Mouse (Mus musculus) spleen, adult 2 months (tissue): Measurements from ENCODE around the gene Lpcat3.

Experiments
- CTCF ChIP-seq: fragments of 200-500 bp; IDR thresholded peaks from 2 replicates; pipeline ENCODE4 v1.5.1; 2011; ENCODE audit warnings: mild to moderate bottlenecking, inconsistent platforms; ENCODE audit not compliant: insufficient read depth, insufficient read length, insufficient replicate concordance; ENCODE audit errors: extremely low read depth
- POLR2A ChIP-seq: fragments of 200-500 bp; IDR thresholded peaks from 2 replicates; pipeline ENCODE4 v1.6.1; 2011; ENCODE audit warnings: low read depth, low read length, inconsistent platforms

DNA sequence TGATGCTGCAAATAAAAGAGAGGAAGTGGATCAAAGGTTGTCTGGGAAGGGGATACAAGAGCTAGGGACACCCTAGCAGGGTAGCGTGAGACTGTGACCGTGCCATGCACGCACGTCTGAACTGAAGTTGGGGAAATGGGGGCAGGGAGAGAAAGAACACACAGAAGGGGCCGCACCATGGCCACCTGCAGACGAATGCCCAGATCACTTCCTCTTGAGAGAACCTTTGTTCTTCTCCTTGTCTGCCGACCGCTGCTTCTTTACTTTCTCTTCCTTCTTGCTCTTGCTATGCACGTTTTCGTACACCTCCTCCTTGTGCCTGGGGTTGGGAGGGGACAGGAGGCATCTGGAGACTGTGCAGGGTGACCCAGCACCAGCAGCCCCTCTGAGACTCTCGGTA lies 58.1 kb downstream of the Lpcat3 start:
- no peak for TF ChIP-seq POLR2A
- no peak for TF ChIP-seq CTCF
